Mouse (Mus musculus): ENCODE results near the gene Immp2l. TPM values are rescaled to one million over a fixed set of nuclear protein-coding genes. Genes with fewer than 3 reads are reported as not detected.

Gene Immp2l
- total and polyA plus RNA-seq, 2 experiments: 35.8 to 133 TPM

DNA sequence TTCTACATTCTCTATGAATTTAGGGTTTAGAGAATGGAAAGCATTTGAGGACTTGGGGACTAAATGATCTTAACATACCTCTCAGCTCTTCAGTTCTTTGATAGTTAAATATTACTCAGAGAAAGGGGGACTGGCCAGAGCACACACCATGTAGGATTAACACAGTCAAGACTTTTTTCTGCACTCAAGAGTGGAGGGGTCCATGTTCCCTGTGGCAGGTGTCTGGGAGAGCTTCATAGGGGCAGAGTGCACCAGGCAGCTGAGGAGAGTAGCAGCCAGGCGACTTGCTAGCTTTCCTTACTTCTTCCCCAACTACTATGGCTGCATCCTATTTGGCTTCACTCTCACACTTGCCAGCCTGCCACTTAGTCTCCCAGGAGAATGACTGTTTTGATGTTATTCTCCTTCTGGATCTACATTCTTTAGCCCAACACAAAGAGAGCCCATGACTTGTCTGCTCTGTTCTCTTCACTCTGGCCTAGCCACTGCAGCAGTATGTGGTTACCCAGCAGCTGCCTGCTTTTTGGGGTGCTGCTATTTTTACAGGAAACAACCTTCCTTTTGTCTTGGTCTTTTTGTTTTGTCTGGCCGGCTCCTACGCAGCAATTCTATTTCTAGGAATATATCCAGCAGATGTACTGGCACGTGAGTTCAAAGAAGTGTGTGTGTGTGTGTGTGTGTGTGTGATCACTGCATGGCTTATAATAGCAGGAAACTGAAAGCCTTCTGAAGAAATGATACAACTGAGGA, 621.1 kb downstream of the Immp2l start:
- no peaks in the 10 kb centered on the region for H3K4me1 ChIP-seq (ENCODE audit: control insufficient read depth, insufficient read depth, low read length)
- no peaks in the 10 kb centered on the region for H3K79me2 ChIP-seq (ENCODE audit: control insufficient read depth, insufficient read depth, low read length)
- DNase-seq (ENCODE audit: extremely low read depth, low read depth, low spot score): no peak
- TF ChIP-seq CTCF (IDR thresholded peaks at IDR 0.05; ENCODE audit: low read depth, low read length) (no peak), POLR2A (IDR thresholded peaks at IDR 0.05; ENCODE audit: extremely low read depth, insufficient read depth, low read length) (no peak)
- no peak overlapping the region for H3K27ac ChIP-seq (replicated peaks; ENCODE audit: insufficient read depth, low read depth, low read length)
- no peak overlapping the region for H3K4me3 ChIP-seq (ENCODE audit: insufficient read depth, low read depth, low read length)
- H3K36me3 ChIP-seq (ENCODE audit: control insufficient read depth, insufficient read depth, low read length): no peaks in the 10 kb centered on the region
- no peaks in the 10 kb centered on the region for H3K27me3 ChIP-seq (ENCODE audit: control insufficient read depth, insufficient read depth, low read length)
- H3K9ac ChIP-seq (ENCODE audit: low read depth, low read length): no peak overlapping the region
- WGBS: 85% methylated on average over 4 of the region's 4 CpGs

DNA sequence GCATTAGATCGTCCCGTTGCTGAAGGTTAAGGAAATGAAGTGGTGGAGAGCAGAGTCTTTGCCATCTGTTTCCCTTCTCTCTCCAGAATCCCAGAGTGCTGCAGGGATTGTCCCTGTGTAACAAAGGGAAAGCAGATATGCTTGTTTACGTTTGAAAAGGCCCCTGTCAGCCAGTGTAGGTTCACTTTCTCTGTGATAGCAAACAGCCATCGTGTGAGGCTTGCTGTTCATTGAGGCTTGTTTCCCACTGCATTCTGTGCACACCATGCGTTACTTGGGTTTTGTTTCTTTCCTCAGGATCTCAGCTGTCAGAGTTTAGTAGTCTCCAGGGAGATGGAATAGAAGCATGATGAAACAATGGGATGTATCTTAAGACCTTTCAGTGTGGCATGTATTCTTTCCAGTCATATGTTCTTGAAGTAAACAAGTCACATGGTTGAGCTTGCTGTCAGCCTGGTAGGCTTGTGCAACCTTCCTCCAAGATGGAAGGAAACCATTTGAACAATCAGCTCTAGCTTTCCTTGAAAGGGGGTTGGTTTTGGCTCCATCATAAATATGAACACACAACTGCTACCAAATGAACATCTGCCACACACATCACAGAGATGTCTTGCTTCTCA, 623.2 kb downstream of the Immp2l start:
- H3K36me3 ChIP-seq (ENCODE audit: control insufficient read depth, insufficient read depth, low read length): no peaks in the 10 kb centered on the region
- no peaks in the 10 kb centered on the region for H3K79me2 ChIP-seq (ENCODE audit: control insufficient read depth, insufficient read depth, low read length)
- no peaks in the 10 kb centered on the region for H3K27me3 ChIP-seq (ENCODE audit: control insufficient read depth, insufficient read depth, low read length)
- H3K27ac ChIP-seq (replicated peaks; ENCODE audit: insufficient read depth, low read depth, low read length): no peak overlapping the region
- no peaks in the 10 kb centered on the region for H3K4me1 ChIP-seq (ENCODE audit: control insufficient read depth, insufficient read depth, low read length)
- no peak for TF ChIP-seq CTCF (IDR thresholded peaks at IDR 0.05; ENCODE audit: low read depth, low read length)
- TF ChIP-seq POLR2A (IDR thresholded peaks at IDR 0.05; ENCODE audit: extremely low read depth, insufficient read depth, low read length): no peak
- DNase-seq (ENCODE audit: extremely low read depth, low read depth, low spot score): peak; percentile 18
- no peak overlapping the region for H3K4me3 ChIP-seq (ENCODE audit: insufficient read depth, low read depth, low read length)
- WGBS: 53% methylated on average over 5 of the region's 5 CpGs
- no peak overlapping the region for H3K9ac ChIP-seq (ENCODE audit: low read depth, low read length)

DNA sequence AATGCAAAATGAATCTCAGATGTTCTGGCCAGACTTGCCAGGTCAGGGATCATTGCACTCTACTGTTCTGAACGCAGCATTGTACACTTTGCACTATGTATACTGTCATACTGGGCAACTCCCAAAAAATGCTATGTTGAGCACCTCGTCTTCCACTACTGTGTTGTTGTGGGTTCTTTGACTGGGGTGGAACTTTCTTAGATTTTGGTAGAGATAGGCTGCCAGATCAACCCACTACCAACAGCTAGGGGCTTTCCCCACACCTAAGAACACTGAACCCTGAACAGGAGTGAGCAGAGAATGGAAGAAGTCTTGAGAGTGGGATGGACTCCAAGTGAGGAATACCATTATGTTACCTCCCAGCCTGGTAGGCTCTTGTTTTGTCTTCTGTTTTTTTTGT, 623.8 kb downstream of the Immp2l start:
- H3K27me3 ChIP-seq (ENCODE audit: control insufficient read depth, insufficient read depth, low read length): no peaks in the 10 kb centered on the region
- DNase-seq (ENCODE audit: extremely low read depth, low read depth, low spot score): no peak
- TF ChIP-seq CTCF (IDR thresholded peaks at IDR 0.05; ENCODE audit: low read depth, low read length): no peak
- no peak for TF ChIP-seq POLR2A (IDR thresholded peaks at IDR 0.05; ENCODE audit: extremely low read depth, insufficient read depth, low read length)
- no peak overlapping the region for H3K27ac ChIP-seq (replicated peaks; ENCODE audit: insufficient read depth, low read depth, low read length)
- H3K4me3 ChIP-seq (ENCODE audit: insufficient read depth, low read depth, low read length): no peak overlapping the region
- no peaks in the 10 kb centered on the region for H3K36me3 ChIP-seq (ENCODE audit: control insufficient read depth, insufficient read depth, low read length)
- no peaks in the 10 kb centered on the region for H3K79me2 ChIP-seq (ENCODE audit: control insufficient read depth, insufficient read depth, low read length)
- H3K9ac ChIP-seq (ENCODE audit: low read depth, low read length): no peak overlapping the region
- WGBS: 85% methylated on average over 2 of the region's 2 CpGs
- H3K4me1 ChIP-seq (ENCODE audit: control insufficient read depth, insufficient read depth, low read length): no peaks in the 10 kb centered on the region

DNA sequence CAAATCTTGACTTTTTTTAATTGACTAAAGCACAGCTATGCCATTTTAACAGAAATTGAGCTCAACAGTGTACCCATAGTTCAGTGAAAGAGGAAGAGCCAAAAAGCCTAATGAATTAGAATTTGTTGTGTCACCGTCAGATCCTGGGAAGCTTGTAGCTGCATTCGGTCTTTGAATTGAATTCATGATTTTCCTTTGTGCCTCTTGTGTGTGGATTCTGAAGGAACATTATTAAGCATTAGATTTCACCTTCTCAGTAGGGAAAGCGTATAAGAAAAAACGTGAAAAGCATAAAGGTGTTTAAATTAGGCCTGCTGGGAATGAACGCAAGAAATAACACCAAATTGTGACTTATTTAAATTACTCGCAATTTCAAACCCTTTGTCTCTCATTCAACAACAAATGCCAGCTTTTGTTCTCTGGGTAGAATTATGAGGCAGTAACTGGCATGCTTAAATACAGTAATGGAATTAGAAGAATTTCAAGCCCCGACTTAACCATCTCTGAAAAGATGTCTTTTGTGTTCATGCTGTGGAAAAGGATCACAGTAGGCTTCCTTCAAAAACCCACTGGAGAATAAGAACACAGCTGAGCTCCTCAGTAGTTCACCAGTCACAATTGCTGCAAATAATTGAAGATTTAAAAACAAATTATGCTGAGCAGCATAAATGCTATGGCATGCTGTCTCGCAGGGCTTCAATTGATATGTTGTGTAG, 626.1 kb downstream of the Immp2l start:
- H3K27me3 ChIP-seq (ENCODE audit: control insufficient read depth, insufficient read depth, low read length): no peaks in the 10 kb centered on the region
- H3K36me3 ChIP-seq (ENCODE audit: control insufficient read depth, insufficient read depth, low read length): no peaks in the 10 kb centered on the region
- H3K4me3 ChIP-seq (ENCODE audit: insufficient read depth, low read depth, low read length): no peak overlapping the region
- 91% methylated on average over 8 of the region's 8 CpGs for WGBS
- H3K4me1 ChIP-seq (ENCODE audit: control insufficient read depth, insufficient read depth, low read length): no peaks in the 10 kb centered on the region
- DNase-seq (ENCODE audit: extremely low read depth, low read depth, low spot score): no peak
- no peak overlapping the region for H3K27ac ChIP-seq (replicated peaks; ENCODE audit: insufficient read depth, low read depth, low read length)
- H3K9ac ChIP-seq (ENCODE audit: low read depth, low read length): no peak overlapping the region
- no peaks in the 10 kb centered on the region for H3K79me2 ChIP-seq (ENCODE audit: control insufficient read depth, insufficient read depth, low read length)
- TF ChIP-seq POLR2A (IDR thresholded peaks at IDR 0.05; ENCODE audit: extremely low read depth, insufficient read depth, low read length): no peak
- no peak for TF ChIP-seq CTCF (IDR thresholded peaks at IDR 0.05; ENCODE audit: low read depth, low read length)

DNA sequence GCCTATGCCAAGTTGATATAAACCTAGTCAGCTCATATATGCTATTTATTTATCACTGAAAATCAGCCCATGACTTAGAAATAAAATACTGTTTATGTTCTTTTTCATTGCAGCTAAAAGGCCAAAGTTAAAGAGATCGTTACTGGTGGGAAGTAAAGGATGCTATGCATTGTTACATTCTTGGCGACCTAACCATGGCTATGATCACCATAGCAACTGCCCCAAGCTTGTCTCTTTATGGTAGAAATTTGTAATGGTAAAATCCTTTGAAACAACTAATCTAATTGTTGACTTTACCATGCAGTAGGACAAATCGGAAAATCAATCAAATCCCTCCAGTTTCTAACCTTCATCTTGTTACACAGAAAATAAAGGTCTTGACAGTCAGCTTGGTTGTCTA, 644.4 kb downstream of the Immp2l start:
- no peak for DNase-seq (ENCODE audit: extremely low read depth, low read depth, low spot score)
- H3K36me3 ChIP-seq (ENCODE audit: control insufficient read depth, insufficient read depth, low read length): no peaks in the 10 kb centered on the region
- WGBS: 92% methylated on average over 3 of the region's 3 CpGs
- no peak overlapping the region for H3K9ac ChIP-seq (ENCODE audit: low read depth, low read length)
- H3K27me3 ChIP-seq (ENCODE audit: control insufficient read depth, insufficient read depth, low read length): no peaks in the 10 kb centered on the region
- H3K4me1 ChIP-seq (ENCODE audit: control insufficient read depth, insufficient read depth, low read length): no peaks in the 10 kb centered on the region
- TF ChIP-seq CTCF (IDR thresholded peaks at IDR 0.05; ENCODE audit: low read depth, low read length) (no peak), POLR2A (IDR thresholded peaks at IDR 0.05; ENCODE audit: extremely low read depth, insufficient read depth, low read length) (no peak)
- H3K79me2 ChIP-seq (ENCODE audit: control insufficient read depth, insufficient read depth, low read length): no peaks in the 10 kb centered on the region
- no peak overlapping the region for H3K4me3 ChIP-seq (ENCODE audit: insufficient read depth, low read depth, low read length)
- no peak overlapping the region for H3K27ac ChIP-seq (replicated peaks; ENCODE audit: insufficient read depth, low read depth, low read length)

All from liver, adult 2 months (tissue).